Mouse (Mus musculus): Measurements from ENCODE around the gene Sec24c.

Gene Sec24c

DNA sequence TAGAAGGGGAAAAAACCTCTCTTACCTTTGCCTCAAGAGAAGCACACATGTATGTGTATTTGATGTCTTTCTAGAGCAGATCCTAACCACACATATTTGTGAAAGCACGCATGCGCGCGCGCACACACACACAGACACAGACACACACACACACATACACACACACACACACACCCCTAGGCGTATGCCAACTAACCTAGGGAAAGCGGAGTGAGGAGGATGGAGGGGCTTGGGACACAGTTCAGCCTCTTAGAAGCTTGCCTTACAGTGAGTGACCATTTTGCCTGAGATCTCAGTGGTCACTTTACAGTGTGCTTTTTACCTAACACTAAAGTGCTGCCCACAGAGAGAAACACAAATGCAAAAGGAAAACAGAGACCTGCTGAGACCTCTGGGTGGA lies 14.4 kb upstream of the Sec24c start:
- in situ Hi-C loops (cut with MboI, MseI), result loop anchor here (5.0 kb wide), 1 partner anchor 82 kb away; no protein-coding TSS in a partner anchor

DNA sequence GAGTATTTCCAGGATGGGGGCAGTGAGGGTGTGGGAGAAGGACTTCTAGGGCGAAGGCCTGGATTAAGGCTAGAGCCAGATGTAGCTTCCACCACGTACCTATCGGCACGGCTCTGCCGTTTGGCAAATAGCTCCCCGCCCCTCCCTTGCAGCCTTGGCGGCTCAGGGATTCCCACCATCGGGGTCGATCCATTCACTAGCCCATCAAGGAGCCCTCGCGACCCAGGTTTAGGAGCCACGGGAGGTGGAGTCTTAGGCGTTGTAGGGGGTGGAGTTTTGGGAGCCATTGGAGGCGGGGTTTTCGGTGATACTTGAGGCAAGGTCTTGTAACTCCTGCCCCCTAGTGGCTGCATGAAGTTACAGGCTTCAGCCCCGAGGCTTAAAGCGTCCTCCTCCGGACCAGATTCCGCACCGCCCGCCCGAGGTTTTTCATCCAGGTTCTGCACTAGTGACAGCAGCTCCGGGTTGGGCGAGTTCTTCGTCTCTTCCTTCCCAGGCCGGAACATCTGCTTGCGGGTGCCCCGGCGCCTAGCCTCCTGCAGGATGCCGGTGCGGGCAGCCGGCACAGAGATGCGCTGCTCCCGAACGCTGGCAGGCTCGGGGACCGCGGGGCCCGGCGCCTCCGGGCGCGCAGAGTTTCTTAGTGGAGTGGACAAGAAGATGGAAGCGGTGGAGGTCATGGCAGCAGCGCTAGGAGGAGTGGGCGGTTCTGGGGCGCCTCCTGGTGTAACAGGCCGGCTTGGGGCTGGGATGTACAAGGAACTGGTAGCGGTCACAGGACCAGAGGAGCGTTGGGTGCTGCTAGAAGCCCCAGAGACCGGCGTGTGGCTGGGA lies 13.1 kb upstream of the Sec24c start:
- in situ Hi-C loops (cut with MboI, MseI), result no loop called here

DNA sequence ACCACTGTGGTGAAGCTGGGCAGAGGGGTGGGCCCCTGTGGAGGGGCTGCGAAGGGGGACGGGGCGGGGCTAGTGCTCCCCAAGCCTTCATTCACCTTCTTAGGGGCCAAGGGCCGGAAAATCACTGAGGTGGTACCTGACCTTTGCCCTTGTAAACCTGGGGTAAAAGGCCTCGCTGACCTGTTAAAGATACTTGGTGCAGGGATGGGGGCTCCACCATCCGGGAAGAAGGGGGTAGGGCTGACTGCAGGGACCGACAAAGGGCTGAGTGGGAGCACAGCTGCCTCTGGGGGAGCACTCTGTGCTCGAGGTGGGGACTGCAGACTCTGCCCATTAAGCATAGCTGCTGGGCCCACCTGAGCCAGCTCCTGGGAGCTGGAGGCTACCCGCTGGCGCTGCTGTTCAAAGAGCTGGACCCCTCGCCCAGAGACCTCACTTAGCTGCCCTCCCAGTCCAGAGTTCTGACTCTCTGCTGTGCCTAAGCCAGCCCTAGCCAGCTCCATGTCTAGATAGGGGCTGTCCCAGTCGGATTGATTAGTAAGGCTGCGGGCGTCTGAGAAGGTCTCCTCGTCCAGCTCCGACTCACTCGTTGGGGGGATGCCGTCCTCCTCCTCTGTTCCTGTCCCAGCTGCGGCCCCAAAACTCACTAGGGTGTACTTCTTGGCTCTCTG lies 12.3 kb upstream of the Sec24c start:
- in situ Hi-C loops (cut with MboI, MseI), result no loop called here

DNA sequence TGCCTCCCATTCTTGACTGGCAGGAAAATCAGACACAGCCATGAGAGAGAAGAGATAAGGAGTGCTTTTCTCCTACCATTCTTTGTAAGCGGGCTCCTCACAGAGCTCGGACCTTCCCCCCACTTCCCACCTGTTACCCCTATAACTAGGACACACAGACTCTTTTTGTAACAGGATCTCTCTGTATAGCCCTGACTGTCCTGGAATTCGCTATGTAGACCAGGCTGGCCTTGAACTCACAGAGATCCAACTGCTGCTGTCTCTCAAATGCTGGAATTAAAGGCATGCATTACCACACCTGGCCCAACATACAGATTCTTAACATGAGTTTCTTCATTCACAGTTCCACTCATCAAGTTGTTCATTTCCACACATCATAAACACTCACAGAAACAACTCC lies 11.4 kb upstream of the Sec24c start:
- in situ Hi-C loops (cut with MboI, MseI), result no loop called here

DNA sequence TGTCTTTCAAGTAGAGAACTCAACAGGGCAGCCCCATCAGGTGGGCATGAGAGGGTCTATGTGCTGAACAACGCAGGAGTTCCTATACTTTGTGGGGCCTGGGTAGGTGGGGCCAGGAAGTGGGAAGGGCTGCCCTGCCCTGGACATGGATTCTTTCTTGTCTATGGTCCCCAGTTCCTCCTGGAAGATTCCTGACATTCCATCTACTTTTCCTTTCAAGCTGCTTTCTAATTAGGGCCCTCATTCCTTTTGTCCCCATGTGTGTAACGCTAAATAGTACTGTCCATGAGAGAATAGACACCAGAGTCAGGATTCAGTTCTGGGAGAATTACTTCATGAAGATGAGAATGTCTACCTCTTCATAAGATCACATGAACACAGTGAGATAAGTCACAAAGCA lies 10.5 kb upstream of the Sec24c start:
- in situ Hi-C loops (cut with MboI, MseI), result no loop called here

DNA sequence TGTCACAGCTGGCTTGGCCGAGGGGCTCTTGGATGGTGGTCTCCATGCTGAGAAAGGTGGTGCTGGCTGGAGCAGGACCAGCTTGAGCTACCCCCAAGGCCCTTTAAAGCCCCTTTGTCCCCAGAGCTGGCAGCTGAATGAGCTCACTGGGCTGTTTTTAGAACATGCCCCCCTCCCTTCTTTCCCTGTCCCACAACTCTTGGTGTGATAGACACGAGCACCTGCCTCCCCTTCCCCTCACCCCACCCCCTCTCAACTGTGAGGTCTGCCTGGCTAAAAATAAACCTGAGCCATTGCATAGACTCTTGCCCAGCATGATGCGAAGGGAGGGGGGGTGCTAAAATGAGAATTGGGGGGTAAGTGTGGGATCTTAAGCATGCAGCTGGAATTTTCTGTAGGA lies 9.7 kb upstream of the Sec24c start:
- in situ Hi-C loops (cut with MboI, MseI), result no loop called here

DNA sequence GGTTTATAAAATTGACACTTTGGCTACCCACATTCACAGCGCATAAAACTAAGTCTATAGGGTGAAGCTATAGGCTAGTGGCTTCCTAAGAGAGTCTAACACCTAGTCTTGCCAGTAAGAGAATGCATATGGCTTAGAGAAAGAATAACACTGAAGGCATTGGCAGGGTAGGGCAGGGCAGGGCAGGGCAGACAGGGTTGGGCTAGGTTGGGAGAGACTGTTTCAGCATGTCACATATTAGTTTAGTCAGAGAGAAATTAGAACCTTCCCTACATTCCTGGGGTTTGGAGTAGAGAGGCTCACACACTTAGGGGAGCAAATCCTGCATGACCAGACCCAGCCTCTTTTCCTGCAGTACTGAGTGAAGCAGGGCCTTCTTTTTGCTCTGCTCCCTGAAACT lies 6.6 kb upstream of the Sec24c start:
- in situ Hi-C loops (cut with MboI, MseI), result no loop called here

DNA sequence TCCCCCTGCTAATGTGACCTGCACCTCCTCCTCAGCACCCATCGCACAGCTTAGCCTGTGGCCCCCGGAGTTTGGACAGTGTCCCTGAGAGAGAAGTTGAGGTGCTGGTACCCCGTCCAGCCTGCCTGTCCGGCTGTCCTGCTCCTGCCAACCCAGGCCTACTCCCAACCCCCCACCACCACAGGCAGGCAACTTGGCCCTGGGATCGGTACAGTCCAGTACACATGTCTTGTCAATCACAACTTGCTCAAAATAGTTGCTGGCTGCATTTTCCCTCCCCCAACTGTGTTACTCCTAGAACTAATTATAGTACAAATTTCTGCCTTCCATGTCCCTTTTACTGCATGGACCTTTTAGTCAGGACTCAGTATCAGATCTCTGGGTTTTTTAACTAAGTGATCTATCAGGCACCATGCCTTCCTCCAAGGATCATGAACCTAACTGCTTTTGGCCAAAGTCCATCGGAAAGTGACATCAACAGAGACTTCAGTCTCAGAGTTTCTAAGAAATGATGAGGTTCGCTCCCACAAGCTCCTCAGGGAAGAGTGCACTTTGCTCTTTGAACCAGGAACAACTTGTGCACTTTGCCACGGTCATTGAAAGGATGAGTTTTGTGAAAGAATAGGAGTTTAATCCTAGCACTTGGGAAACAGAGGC lies 5.8 kb upstream of the Sec24c start, which contains the start of gene Synpo2l:
Gene Synpo2l (minus strand): TSS at position 201 of the 657 bp plus-strand sequence.
- in situ Hi-C loops (cut with MboI, MseI), result no loop called here

DNA sequence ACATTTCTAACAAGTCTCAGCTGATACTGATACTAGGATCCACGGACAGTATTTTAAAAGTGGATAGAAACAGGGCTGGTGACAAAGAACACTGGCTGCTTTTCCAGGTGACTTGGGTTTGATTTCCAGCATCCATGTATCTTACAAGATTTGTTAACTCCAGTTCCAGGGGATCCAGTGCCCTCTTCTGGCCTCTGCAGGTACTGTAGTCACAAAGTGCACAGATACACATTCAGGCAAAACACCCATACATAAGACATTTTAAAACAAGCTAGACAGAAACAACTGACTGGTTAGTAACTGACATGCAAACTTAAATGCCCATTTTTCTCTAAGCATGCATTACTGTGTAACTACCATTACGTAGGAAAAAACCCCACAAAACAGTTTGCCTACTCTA lies 1.1 kb upstream of the Sec24c start:
- in situ Hi-C loops (cut with MboI, MseI), result no loop called here

DNA sequence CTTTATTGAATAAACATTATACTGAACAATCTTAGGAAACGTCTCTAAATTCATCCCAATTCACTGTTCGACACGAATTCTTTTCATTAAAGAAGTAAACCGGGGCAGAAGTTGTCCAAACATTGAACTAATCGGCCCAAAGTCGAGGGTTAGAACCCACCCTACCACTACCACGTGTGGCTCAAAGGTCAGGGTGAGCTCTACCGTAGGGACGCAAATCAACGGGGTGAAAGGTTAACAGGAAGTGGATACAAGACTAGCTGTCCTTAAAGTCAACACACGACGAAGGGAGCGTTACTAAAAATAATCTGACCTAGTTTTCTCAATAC lies 409 bp upstream of the Sec24c start:
- in situ Hi-C loops (cut with MboI, MseI), result no loop called here

DNA sequence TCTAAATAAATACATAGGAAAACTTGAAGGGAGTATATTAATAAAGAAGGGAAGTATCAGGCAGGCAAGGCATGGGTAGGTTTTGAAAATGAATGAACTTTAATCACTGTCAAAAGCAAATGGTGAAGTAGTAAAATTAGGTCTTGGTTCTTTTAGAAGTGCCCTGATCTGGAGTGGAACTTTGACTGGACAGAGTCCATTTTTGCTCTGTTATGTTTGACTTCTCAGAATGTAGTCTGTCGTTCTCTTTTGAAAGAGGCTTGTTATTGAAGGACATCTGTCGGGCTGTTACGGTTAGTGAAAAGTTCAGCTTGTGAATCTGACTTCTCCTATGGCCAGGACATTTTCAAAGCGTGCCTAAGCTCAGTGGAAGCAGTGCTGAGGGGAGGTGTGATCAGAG lies 3.8 kb downstream of the Sec24c start:
- in situ Hi-C loops (cut with MboI, MseI), result loop anchor here (25.0 kb wide), 1 partner anchor 1159 kb away; the partner anchor contains the start of genes Comtd1 and Vdac2

DNA sequence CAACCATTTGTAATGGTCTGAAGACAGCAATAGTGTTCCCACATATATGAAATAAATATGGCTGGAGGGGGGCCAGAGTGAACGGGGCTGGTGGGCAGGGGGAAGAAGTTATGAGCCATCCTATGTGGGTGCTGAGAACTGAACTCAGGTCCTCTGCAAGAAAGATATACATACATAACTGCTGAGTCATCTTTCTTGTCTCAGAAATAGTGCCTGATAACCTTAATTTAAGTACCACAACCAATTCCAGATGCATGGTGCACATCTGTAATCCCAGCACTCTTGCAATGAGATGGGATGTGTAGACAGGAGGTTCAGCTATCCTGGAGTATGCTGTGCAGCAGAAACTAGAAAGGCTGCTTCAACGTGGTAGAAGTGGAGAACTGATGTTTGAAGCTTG lies 7.6 kb downstream of the Sec24c start:
- in situ Hi-C loops (cut with MboI, MseI), result loop anchor here (25.0 kb wide), 1 partner anchor 1156 kb away; the partner anchor contains the start of genes Comtd1 and Vdac2

DNA sequence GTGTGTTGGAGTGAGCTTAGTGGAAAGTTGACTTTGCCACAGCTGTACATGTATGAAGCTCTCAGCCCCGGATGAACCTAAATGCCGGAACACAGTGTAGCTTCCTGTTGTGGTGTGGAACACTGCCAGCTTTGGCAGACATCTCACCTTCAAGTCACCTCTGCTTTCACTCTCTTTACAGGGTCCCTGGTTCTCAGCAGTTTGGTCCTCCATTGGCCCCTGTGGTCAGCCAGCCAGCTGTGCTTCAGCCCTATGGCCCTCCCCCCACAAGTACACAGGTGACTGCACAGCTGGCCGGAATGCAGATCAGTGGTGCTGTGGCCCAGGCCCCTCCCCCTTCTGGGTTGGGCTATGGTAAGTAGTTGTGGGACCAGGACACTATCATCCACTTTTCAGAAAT lies 8.4 kb downstream of the Sec24c start:
- in situ Hi-C loops (cut with MboI, MseI), result loop anchor here (25.0 kb wide), 1 partner anchor 1155 kb away; the partner anchor contains the start of genes Comtd1 and Vdac2

DNA sequence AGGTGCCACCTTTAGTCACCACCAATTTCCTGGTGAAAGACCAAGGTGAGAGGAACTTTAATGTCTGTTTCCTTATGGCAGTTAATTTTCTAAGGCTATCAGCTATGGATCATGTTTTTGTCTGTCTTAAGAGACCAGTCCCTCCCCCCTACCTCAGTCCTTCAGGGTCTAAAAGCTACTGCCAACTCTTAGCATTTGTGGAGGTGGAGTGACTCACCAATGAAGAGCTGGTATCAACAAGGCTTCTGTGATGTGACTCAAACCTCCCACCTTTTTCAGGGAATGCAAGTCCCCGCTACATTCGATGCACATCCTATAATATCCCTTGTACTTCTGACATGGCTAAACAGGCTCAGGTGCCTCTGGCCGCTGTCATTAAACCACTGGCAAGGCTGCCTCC lies 12.5 kb downstream of the Sec24c start:
- in situ Hi-C loops (cut with MboI, MseI), result loop anchor here (25.0 kb wide), 1 partner anchor 1151 kb away; the partner anchor contains the start of genes Comtd1 and Vdac2

DNA sequence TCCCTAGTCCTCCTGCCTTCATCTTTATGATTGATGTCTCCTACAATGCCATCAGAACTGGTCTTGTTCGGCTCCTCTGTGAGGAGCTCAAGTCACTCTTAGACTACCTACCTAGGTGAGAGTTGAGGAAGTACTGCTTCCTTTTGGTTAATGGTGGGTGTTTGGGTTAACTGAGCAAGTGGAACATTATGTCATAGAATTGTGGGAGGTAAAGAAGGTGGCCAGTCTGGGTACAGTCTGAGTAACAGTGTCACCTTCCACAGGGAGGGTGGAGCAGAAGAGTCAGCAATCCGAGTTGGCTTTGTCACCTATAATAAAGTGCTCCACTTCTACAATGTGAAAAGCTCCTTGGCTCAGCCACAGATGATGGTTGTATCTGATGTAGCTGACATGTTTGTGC lies 14.9 kb downstream of the Sec24c start:
- in situ Hi-C loops (cut with MboI, MseI), result loop anchor here (25.0 kb wide), 1 partner anchor 1148 kb away; the partner anchor contains the start of genes Comtd1 and Vdac2

DNA sequence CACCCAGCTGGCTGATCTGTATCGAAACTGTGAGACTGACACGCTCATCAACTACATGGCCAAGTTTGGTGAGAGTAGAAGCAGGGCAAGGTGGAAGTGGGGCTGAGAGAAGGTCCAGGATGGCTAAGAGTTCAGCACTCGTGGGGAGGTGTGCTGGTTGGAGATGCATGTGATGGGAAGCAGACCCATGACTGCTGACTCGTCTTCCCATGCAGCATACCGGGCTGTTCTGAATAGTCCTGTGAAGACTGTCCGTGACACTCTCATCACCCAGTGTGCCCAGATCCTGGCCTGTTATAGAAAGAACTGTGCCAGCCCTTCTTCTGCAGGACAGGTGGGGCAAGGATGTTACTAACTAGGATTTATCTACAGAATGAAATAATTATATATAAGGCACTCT lies 17.7 kb downstream of the Sec24c start:
- in situ Hi-C loops (cut with MboI, MseI), result loop anchor here (25.0 kb wide), 1 partner anchor 1146 kb away; the partner anchor contains the start of genes Comtd1 and Vdac2

DNA sequence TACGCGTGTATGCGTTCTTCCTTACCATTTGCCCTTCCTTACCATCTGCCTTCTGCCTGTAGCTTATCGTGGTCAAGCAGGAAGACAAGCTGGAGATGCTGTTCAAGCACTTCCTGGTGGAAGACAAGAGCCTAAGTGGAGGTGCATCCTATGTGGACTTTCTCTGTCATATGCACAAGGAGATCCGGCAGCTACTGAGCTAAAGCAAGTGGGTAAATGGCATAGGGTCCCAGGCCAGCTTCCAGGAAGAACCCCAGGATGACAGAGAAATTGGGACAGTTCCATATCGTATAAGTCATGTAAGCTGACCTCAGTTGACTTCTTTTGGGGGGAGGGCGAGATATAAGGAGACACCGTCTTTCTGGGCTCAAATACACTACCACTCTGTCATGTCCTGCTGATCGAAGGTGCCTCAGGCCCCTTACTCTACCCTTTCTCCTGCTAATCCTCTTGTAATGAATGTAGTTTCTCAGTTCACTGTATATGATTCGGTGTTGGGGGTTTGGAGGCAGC lies 19.5 kb downstream of the Sec24c start:
- in situ Hi-C loops (cut with MboI, MseI), result loop anchor here (25.0 kb wide), 1 partner anchor 1144 kb away; the partner anchor contains the start of genes Comtd1 and Vdac2

DNA sequence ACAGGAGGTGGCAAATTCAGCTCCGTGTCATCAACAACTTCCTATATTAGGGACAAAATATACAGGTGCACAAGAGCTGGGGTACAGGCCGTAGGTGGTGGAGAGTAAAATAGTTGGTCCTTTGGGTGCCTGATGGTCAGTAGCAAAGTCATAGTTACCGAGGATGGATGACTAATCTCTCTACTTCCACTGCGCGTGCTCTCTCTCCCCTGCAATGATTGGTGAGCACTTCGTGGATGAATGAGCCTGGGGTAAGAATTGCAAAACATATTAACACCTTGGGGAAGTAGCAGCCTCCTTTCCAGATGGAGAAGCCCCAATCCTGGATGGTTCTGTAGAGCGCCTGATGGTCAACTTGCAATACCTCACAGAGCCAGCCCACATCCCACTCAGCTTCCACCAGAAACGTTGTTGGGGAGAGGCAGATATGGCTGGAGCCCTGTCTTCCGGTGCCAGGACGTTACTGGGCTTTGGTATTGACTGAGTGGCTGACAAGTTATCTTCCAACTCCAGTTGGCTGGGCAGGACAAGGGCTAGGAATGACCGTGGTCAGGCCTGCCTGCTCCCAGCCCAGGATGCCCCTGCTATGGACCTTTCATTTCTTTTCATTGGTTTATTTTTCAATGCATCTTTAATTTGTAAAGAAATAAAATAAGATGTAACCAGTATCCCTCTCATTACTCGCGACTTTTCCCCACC lies 20.2 kb downstream of the Sec24c start:
- in situ Hi-C loops (cut with MboI, MseI), result loop anchor here (25.0 kb wide), 1 partner anchor 1143 kb away; the partner anchor contains the start of genes Comtd1 and Vdac2

DNA sequence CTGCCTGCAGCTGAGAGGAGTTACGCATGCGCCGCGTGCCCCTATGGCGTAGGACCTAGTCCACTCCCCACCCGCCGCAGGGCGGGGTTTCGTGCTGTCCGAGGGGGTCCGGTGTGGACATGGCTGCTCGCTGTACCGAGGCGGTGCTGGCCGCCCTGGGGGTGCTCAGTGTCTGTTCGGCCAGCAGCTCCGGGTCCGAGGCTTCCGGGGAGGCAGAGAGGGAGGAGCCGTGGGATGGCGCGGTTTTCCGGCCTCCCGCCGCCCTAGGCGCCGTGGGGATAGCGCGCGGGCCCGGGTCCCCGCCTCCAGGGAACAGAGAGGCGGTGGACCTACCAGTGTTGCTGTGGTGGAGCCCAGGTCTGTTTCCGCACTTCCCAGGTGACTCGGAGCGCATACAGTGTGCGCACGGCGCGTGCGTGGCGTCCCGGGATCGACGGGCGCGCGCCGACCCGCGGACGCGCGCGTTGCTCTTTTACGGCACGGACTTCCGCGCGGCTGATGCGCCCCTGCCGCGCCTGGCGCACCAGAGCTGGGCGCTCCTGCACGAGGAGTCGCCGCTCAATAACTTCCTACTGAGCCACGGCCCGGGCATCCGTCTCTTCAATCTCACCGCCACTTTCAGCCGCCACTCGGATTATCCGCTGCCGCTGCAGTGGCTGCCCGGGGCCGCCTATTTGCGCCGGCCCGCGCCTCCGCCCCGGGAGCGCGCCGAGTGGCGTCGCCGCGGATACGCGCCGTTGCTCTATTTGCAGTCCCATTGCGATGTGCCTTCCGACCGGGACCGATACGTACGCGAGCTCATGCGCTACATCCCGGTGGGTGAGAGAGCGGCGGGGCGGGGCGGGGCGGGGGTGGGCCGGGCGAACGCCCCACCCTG lies 21.0 kb downstream of the Sec24c start, which contains the start of gene Fut11:
Gene Fut11 (plus strand): TSS at position 85 of the 877 bp plus-strand sequence.
- in situ Hi-C loops (cut with MboI, MseI), result loop anchor here (5.0 to 25.0 kb wide), 2 partner anchors 92 to 1142 kb away; partner anchors contain the start of genes Comtd1 and Vdac2
